Mouse (Mus musculus) testis, adult 2 months (tissue): Measurements from ENCODE around the gene Olfr533.

ENCODE experiments used
- CTCF ChIP-seq: fragments of 200-500 bp; IDR thresholded peaks from 2 replicates; pipeline ENCODE4 v1.5.1; 2012; ENCODE audit warnings: low read depth, mild to moderate bottlenecking, inconsistent platforms, low read length, moderate library complexity; ENCODE audit not compliant: control insufficient read depth, insufficient read depth, insufficient replicate concordance
- POLR2A ChIP-seq: fragments of 200-500 bp; IDR thresholded peaks from 2 replicates; pipeline ENCODE4 v1.6.1; 2012; ENCODE audit warnings: low read depth, mild to moderate bottlenecking, inconsistent platforms, low read length, moderate library complexity; ENCODE audit not compliant: control insufficient read depth

DNA sequence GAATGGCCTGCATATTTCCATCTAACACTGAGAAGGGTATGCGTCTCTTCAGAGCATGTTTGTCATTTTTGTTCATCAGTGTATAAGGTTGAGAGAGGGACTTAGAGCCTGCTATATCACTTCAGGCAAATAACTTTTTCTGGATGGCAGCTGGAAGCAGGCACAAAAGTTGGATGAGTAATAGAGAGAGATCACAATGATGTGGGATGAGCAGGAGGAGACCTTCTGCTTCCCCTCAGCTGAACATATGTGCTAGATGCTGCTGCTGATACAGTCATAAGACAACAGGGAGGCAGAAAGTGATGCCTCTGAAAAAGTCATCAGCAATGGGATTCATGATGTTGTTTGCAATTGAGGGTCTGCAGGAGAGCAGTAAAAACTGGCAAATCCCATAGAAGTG, 15.6 kb downstream of the Olfr533 start:
- TF ChIP-seq POLR2A (no peak), CTCF (no peak)
